Mouse (Mus musculus) neural tube, embryonic 13.5 days (tissue): ENCODE measurements around the gene Amotl2. TPM values are rescaled to one million over a fixed set of nuclear protein-coding genes. Genes with fewer than 3 reads are reported as not detected.
"Not testable (repeated sequence)": the region's sequence is repeated elsewhere in the genome, so short reads cannot be mapped to it uniquely, and the experiment has no call there.

Experiments
- ATAC-seq: fragments of 200-750 bp; cut with Nextera tagmentation; 2 replicates; pipeline ENCODE4 v1.8.0; 2017; ENCODE audit warnings: low read depth, mild to moderate bottlenecking, moderate TSS enrichment, moderate library complexity
- H3K27ac ChIP-seq: fragments of 300-500 bp; sonication (generic); replicated peaks from 2 replicates; pipeline ENCODE4 v1.5.1; 2015; ENCODE audit warnings: moderate library complexity, mild to moderate bottlenecking, inconsistent platforms
- H3K27me3 ChIP-seq: fragments of 300-500 bp; sonication (generic); 2 replicates; pipeline ENCODE4 v1.6.1; 2015; ENCODE audit warnings: mild to moderate bottlenecking, inconsistent platforms
- H3K36me3 ChIP-seq: fragments of 300-500 bp; sonication (generic); 2 replicates; pipeline ENCODE4 v1.6.1; 2015; ENCODE audit warnings: mild to moderate bottlenecking, inconsistent platforms
- H3K4me1 ChIP-seq: fragments of 300-500 bp; sonication (generic); replicated peaks from 2 replicates; pipeline ENCODE4 v1.6.1; 2015; ENCODE audit warnings: inconsistent platforms
- H3K4me2 ChIP-seq: fragments of 300-500 bp; sonication (generic); 2 replicates; pipeline ENCODE4 v1.6.1; 2015; ENCODE audit warnings: inconsistent platforms, mild to moderate bottlenecking, moderate library complexity
- H3K4me3 ChIP-seq: fragments of 300-500 bp; sonication (generic); 2 replicates; pipeline ENCODE4 v1.5.1; 2015; ENCODE audit warnings: mild to moderate bottlenecking, inconsistent platforms
- H3K9ac ChIP-seq: fragments of 300-500 bp; sonication (generic); 2 replicates; pipeline ENCODE4 v1.6.1; 2015; ENCODE audit warnings: moderate library complexity, mild to moderate bottlenecking, inconsistent platforms
- H3K9me3 ChIP-seq: fragments of 300-500 bp; sonication (generic); 2 replicates; pipeline ENCODE4 v1.6.1; 2016; ENCODE audit warnings: inconsistent platforms
- WGBS: fragments of 180-500 bp; shearing (Covaris S2); methylation state at CpG from one replicate; pipeline ENCODE4 v1.1.7; 2015; 5-methylcytosine and 5-hydroxymethylcytosine counted together
- polyA plus RNA-seq: library from polyadenylated mRNA; unstranded; fragments of >200 nt; fragmentation: Nextera tagmentation; extraction: Ambion mirVana; gene quantifications from 2 replicates; pipeline ENCODE4 v1.2.1, GENCODE M21; 2015

Gene Amotl2
- polyA plus RNA-seq, 1 experiment from 2014 or later: 59.3 TPM

- H3K4me1 ChIP-seq: peaks cover 9% of the 10 kb centered on the region; the same call in 1 of the 2 replicates
- no peaks in the 10 kb centered on the region for H3K36me3 ChIP-seq
- no peak overlapping the region for H3K9ac ChIP-seq
- no peak overlapping the region for H3K4me3 ChIP-seq
- no peak overlapping the region for H3K4me2 ChIP-seq
- H3K9me3 ChIP-seq: no peaks in the 10 kb centered on the region
- no peak overlapping the region for H3K27ac ChIP-seq
- ATAC-seq: no peak
- H3K27me3 ChIP-seq: no peaks in the 10 kb centered on the region
- WGBS: 73% methylated on average over 8 of the region's 8 CpGs
Observed at GRCm38 (mm10) chr9:102763520-102763919, 47.0 kb downstream of the Amotl2 start.

- not testable (repeated sequence) for H3K27ac ChIP-seq, H3K36me3 ChIP-seq, H3K4me3 ChIP-seq, ATAC-seq, H3K4me1 ChIP-seq, H3K9me3 ChIP-seq, H3K27me3 ChIP-seq, H3K4me2 ChIP-seq, H3K9ac ChIP-seq
- 93% methylated on average over 2 of the region's 2 CpGs for WGBS
Observed at GRCm38 (mm10) chr9:102764540-102764939, 48.1 kb downstream of the Amotl2 start.

GRCm38 (mm10) chr9:102766741-102767140, 50.3 kb downstream of the Amotl2 start:
- Histone ChIP-seq H3K9me3 (no peaks in the 10 kb centered on the region), H3K27ac (no peak overlapping the region), H3K4me1 (0 out of 2 replicates have a peak, but pooled peaks cover 5% of the 10 kb centered on the region), H3K4me2 (no peak overlapping the region), H3K36me3 (no peaks in the 10 kb centered on the region), H3K4me3 (no peak overlapping the region), H3K27me3 (no peaks in the 10 kb centered on the region), H3K9ac (no peak overlapping the region)
- 89% methylated on average over 3 of the region's 3 CpGs for WGBS
- no peak for ATAC-seq

- H3K9ac ChIP-seq: no peak overlapping the region
- H3K27ac ChIP-seq: no peak overlapping the region
- no peak overlapping the region for H3K4me3 ChIP-seq
- H3K36me3 ChIP-seq: no peaks in the 10 kb centered on the region
- ATAC-seq: no peak
- no peak overlapping the region for H3K4me2 ChIP-seq
- 56% methylated on average over 3 of the region's 3 CpGs for WGBS
- 0 out of 2 replicates have a peak, but pooled peaks cover 5% of the 10 kb centered on the region for H3K4me1 ChIP-seq
- H3K27me3 ChIP-seq: no peaks in the 10 kb centered on the region
- no peaks in the 10 kb centered on the region for H3K9me3 ChIP-seq
Observed at GRCm38 (mm10) chr9:102769257-102769656, 52.8 kb downstream of the Amotl2 start.

- Histone ChIP-seq H3K9me3 (no peaks in the 10 kb centered on the region), H3K9ac (no peak overlapping the region), H3K4me2 (no peak overlapping the region), H3K27me3 (no peaks in the 10 kb centered on the region), H3K4me1 (0 out of 2 replicates have a peak, but pooled peaks cover 5% of the 10 kb centered on the region), H3K36me3 (no peaks in the 10 kb centered on the region), H3K4me3 (no peak overlapping the region), H3K27ac (no peak overlapping the region)
- 87% methylated on average over 16 of the region's 16 CpGs for WGBS
- no peak for ATAC-seq
Observed at GRCm38 (mm10) chr9:102770190-102770589, 53.7 kb downstream of the Amotl2 start.

GRCm38 (mm10) chr9:102771308-102771895, 54.9 kb downstream of the Amotl2 start:
- Histone ChIP-seq H3K27ac (no peak overlapping the region), H3K9ac (no peak overlapping the region), H3K4me1 (0 out of 2 replicates have a peak, but pooled peaks cover 5% of the 10 kb centered on the region), H3K27me3 (no peaks in the 10 kb centered on the region), H3K4me3 (no peak overlapping the region), H3K36me3 (no peaks in the 10 kb centered on the region), H3K9me3 (no peaks in the 10 kb centered on the region), H3K4me2 (no peak overlapping the region)
- WGBS: 47% methylated on average over 21 of the region's 21 CpGs
- ATAC-seq: no peak

- Histone ChIP-seq H3K27me3 (no peaks in the 10 kb centered on the region), H3K36me3 (no peaks in the 10 kb centered on the region), H3K4me3 (no peak overlapping the region), H3K9ac (no peak overlapping the region), H3K4me1 (peaks cover 11% of the 10 kb centered on the region), H3K27ac (peak overlapping the region; percentile 42; the same call in 1 of the 2 replicates), H3K4me2 (no peak overlapping the region), H3K9me3 (no peaks in the 10 kb centered on the region)
- WGBS: 71% methylated on average over 18 of the region's 18 CpGs
- ATAC-seq: no peak
Observed at GRCm38 (mm10) chr9:102777631-102778591, 61.4 kb downstream of the Amotl2 start.

GRCm38 (mm10) chr9:102779493-102779892, 63.0 kb downstream of the Amotl2 start:
- no peaks in the 10 kb centered on the region for H3K36me3 ChIP-seq
- H3K4me3 ChIP-seq: no peak overlapping the region
- peaks cover 11% of the 10 kb centered on the region for H3K4me1 ChIP-seq
- peak; percentile 50; the same call in 1 of the 2 replicates for ATAC-seq
- H3K9me3 ChIP-seq: no peaks in the 10 kb centered on the region
- 8% methylated on average over 15 of the region's 15 CpGs for WGBS
- H3K27ac ChIP-seq: no peak overlapping the region
- no peak overlapping the region for H3K9ac ChIP-seq
- no peaks in the 10 kb centered on the region for H3K27me3 ChIP-seq
- H3K4me2 ChIP-seq: no peak overlapping the region

Other genes with a start within 250 kb of the Amotl2 start
- gene Ky, start 210.9 kb upstream of the Amotl2 start, polyA plus RNA-seq: 0.36 and 0.51 TPM in 2 replicates
- gene Anapc13, start 90.4 kb upstream of the Amotl2 start, polyA plus RNA-seq: 174 TPM in 2 replicates
- gene Cep63, start 90.1 kb upstream of the Amotl2 start, polyA plus RNA-seq: 38.9 and 45.6 TPM in 2 replicates
- gene Ryk, start 118.2 kb downstream of the Amotl2 start, polyA plus RNA-seq: 11.8 and 11.9 TPM in 2 replicates